Mouse (Mus musculus) testis, adult 2 months (tissue): ENCODE measurements at regions not wholly inside any gene's neighbourhood (a gene's known extent, or its start where the extent isn't known, plus 50 kb on each side); places are given as distances from the start of the nearest gene placed in this dataset.

ENCODE experiments used
- H3K27ac ChIP-seq: fragments of 200-500 bp; 2 replicates; pipeline ENCODE4 v1.5.1; 2012; ENCODE audit warnings: low read depth, low read length; ENCODE audit not compliant: control insufficient read depth, insufficient read depth
- H3K27me3 ChIP-seq: fragments of 200-500 bp; 2 replicates; pipeline ENCODE4 v1.6.1; 2012; ENCODE audit warnings: mild to moderate bottlenecking, low read length, moderate library complexity; ENCODE audit not compliant: control insufficient read depth, insufficient read depth
- H3K36me3 ChIP-seq: fragments of 200-500 bp; 2 replicates; pipeline ENCODE4 v1.6.1; 2012; ENCODE audit warnings: mild to moderate bottlenecking, low read length; ENCODE audit not compliant: control insufficient read depth, insufficient read depth
- H3K4me1 ChIP-seq: fragments of 200-500 bp; 2 replicates; pipeline ENCODE4 v1.6.1; 2012; ENCODE audit warnings: low read length; ENCODE audit not compliant: control insufficient read depth, insufficient read depth
- H3K4me3 ChIP-seq: fragments of 200-500 bp; 2 replicates; pipeline ENCODE4 v1.5.1; 2012; ENCODE audit warnings: low read depth, mild to moderate bottlenecking, low read length, moderate library complexity, mixed read lengths; ENCODE audit not compliant: control insufficient read depth
- CTCF ChIP-seq: fragments of 200-500 bp; IDR thresholded peaks from 2 replicates; pipeline ENCODE4 v1.5.1; 2012; ENCODE audit warnings: low read depth, mild to moderate bottlenecking, inconsistent platforms, low read length, moderate library complexity; ENCODE audit not compliant: control insufficient read depth, insufficient read depth, insufficient replicate concordance
- POLR2A ChIP-seq: fragments of 200-500 bp; IDR thresholded peaks from 2 replicates; pipeline ENCODE4 v1.6.1; 2012; ENCODE audit warnings: low read depth, mild to moderate bottlenecking, inconsistent platforms, low read length, moderate library complexity; ENCODE audit not compliant: control insufficient read depth

- Histone ChIP-seq H3K4me3 (no peak overlapping the region), H3K36me3 (no peaks in the 10 kb centered on the region), H3K27ac (no peak overlapping the region), H3K27me3 (no peaks in the 10 kb centered on the region), H3K4me1 (no peaks in the 10 kb centered on the region)
- TF ChIP-seq POLR2A (no peak), CTCF (no peak)
Observed at GRCm38 (mm10) chr6:100476550-100477366, 189.5 kb upstream of the Rybp start.

- Histone ChIP-seq H3K36me3 (no peaks in the 10 kb centered on the region), H3K4me1 (no peaks in the 10 kb centered on the region), H3K4me3 (no peak overlapping the region), H3K27ac (no peak overlapping the region), H3K27me3 (no peaks in the 10 kb centered on the region)
- no peak for TF ChIP-seq POLR2A
- no peak for TF ChIP-seq CTCF
Observed at GRCm38 (mm10) chr6:100475341-100475955, 188.2 kb upstream of the Rybp start.

- no peaks in the 10 kb centered on the region for H3K36me3 ChIP-seq
- no peak overlapping the region for H3K27ac ChIP-seq
- TF ChIP-seq POLR2A: no peak
- no peak for TF ChIP-seq CTCF
- no peaks in the 10 kb centered on the region for H3K27me3 ChIP-seq
- H3K4me3 ChIP-seq: no peak overlapping the region
- no peaks in the 10 kb centered on the region for H3K4me1 ChIP-seq
Observed at GRCm38 (mm10) chr6:100474326-100474725, 187.0 kb upstream of the Rybp start.

GRCm38 (mm10) chr6:100470071-100470470 is 182.8 kb upstream of the Rybp start:
- Histone ChIP-seq H3K4me3 (no peak overlapping the region), H3K36me3 (no peaks in the 10 kb centered on the region), H3K27me3 (no peaks in the 10 kb centered on the region), H3K27ac (no peak overlapping the region), H3K4me1 (no peaks in the 10 kb centered on the region)
- TF ChIP-seq POLR2A (no peak), CTCF (no peak)

GRCm38 (mm10) chr6:100462757-100463156 is 175.5 kb upstream of the Rybp start:
- no peak overlapping the region; the same call in 1 of the 2 replicates for H3K4me3 ChIP-seq
- no peaks in the 10 kb centered on the region for H3K4me1 ChIP-seq
- TF ChIP-seq CTCF: no peak
- no peak for TF ChIP-seq POLR2A
- no peaks in the 10 kb centered on the region for H3K27me3 ChIP-seq
- no peaks in the 10 kb centered on the region for H3K36me3 ChIP-seq
- H3K27ac ChIP-seq: no peak overlapping the region

- H3K36me3 ChIP-seq: no peaks in the 10 kb centered on the region
- H3K27ac ChIP-seq: no peak overlapping the region
- H3K4me3 ChIP-seq: no peak overlapping the region
- no peaks in the 10 kb centered on the region for H3K27me3 ChIP-seq
- H3K4me1 ChIP-seq: 0 out of 2 replicates have a peak, but pooled peaks cover 2% of the 10 kb centered on the region
- TF ChIP-seq POLR2A (no peak), CTCF (no peak)
Observed at GRCm38 (mm10) chr6:100453401-100453800, 166.1 kb upstream of the Rybp start.

- Histone ChIP-seq H3K27ac (no peak overlapping the region), H3K4me3 (peak overlapping the region; percentile 69), H3K27me3 (no peaks in the 10 kb centered on the region), H3K36me3 (no peaks in the 10 kb centered on the region), H3K4me1 (0 out of 2 replicates have a peak, but pooled peaks cover 2% of the 10 kb centered on the region)
- TF ChIP-seq POLR2A (no peak), CTCF (no peak)
Observed at GRCm38 (mm10) chr6:100452097-100453002, 165.1 kb upstream of the Rybp start.
